22 mouse cellular contexts compared by ENCODE assay signal in genomic region chr5:46926324-46926723, GRCm38 (mm10).
"Had no signal": no experiment of that assay in that cellular context is flagged by ENCODE, and none has a peak within 500 bp of the region (broad histone marks: within the 10 kb centered on the region; RNA-seq: fewer than 3 reads in every experiment).

No protein-coding gene starts in this region.

- H3K36me3 ChIP-seq: heart, embryonic 10.5 days; heart, embryonic 12.5 days; hindbrain, embryonic 13.5 days; hindbrain, embryonic 15.5 days; limb, embryonic 10.5 days; limb, embryonic 12.5 days had no signal

- H3K9me3 ChIP-seq: heart, embryonic 10.5 days; heart, embryonic 12.5 days; hindbrain, embryonic 13.5 days; hindbrain, embryonic 15.5 days; limb, embryonic 10.5 days; limb, embryonic 12.5 days had no signal

- H3K4me1 ChIP-seq: heart, embryonic 10.5 days; heart, embryonic 12.5 days; hindbrain, embryonic 13.5 days; hindbrain, embryonic 15.5 days; limb, embryonic 10.5 days; limb, embryonic 12.5 days had no signal

- H3K27me3 ChIP-seq: heart, embryonic 12.5 days; hindbrain, embryonic 13.5 days; hindbrain, embryonic 15.5 days; limb, embryonic 12.5 days had no signal

- H3K4me3 ChIP-seq: gastrocnemius, adult 2 months; heart, embryonic 10.5 days; heart, embryonic 12.5 days; hindbrain, embryonic 13.5 days; hindbrain, embryonic 15.5 days; layer of hippocampus, adult 2 months; limb, embryonic 10.5 days; limb, embryonic 12.5 days had no signal

- ATAC-seq: hindbrain, postnatal 0 days; intestine, embryonic 16.5 days had no signal

- DNase-seq: gastrocnemius, adult 2 months; gastrocnemius, postnatal 10 days; gastrocnemius, postnatal 25 days; heart, adult 18-20 months; heart, postnatal 10 days; heart, postnatal 4 days; kidney, adult 11 months; kidney, adult 2 months; kidney, adult 9 months; kidney, postnatal 10 days; kidney, postnatal 25 days; kidney, postnatal 4 days; liver had no signal

- H3K27ac ChIP-seq: gastrocnemius, adult 2 months; heart, embryonic 10.5 days; hindbrain, embryonic 13.5 days; hindbrain, embryonic 15.5 days; hindbrain, postnatal 0 days; layer of hippocampus, adult 2 months; limb, embryonic 10.5 days; limb, embryonic 12.5 days had no signal
